Mouse (Mus musculus): ENCODE measurements around the gene Apip. TPM values are rescaled to one million over a fixed set of nuclear protein-coding genes. Genes with fewer than 3 reads are reported as not detected.

Gene Apip
- polyA plus RNA-seq, 1 experiment, result 24.4 TPM

GRCm38 (mm10) chr2:103119197-103119854, 45.9 kb downstream of the Apip start:
- Histone ChIP-seq H3K4me1 (ENCODE audit: control insufficient read depth, insufficient read depth, low read length) (no peaks in the 10 kb centered on the region), H3K4me3 (ENCODE audit: insufficient read depth, low read depth, low read length) (no peak overlapping the region), H3K27me3 (replicated peaks; ENCODE audit: control insufficient read depth, insufficient read depth, low read length) (no peaks in the 10 kb centered on the region), H3K36me3 (ENCODE audit: control insufficient read depth, insufficient read depth, low read length) (no peaks in the 10 kb centered on the region), H3K27ac (ENCODE audit: insufficient read depth, low read depth, low read length) (no peak overlapping the region)
- DNase-seq, result peak; percentile 68
- WGBS, result 58% methylated on average over 7 of the region's 7 CpGs
- no peak for TF ChIP-seq CTCF (conservative IDR thresholded peaks at IDR 0.05; ENCODE audit: insufficient read depth, insufficient read length, low read depth, low read length)
- TF ChIP-seq POLR2A (IDR thresholded peaks at IDR 0.05; ENCODE audit: low read depth, low read length), result no peak

GRCm38 (mm10) chr2:103129676-103130075, 56.2 kb downstream of the Apip start:
- Histone ChIP-seq H3K27ac (ENCODE audit: insufficient read depth, low read depth, low read length) (no peak overlapping the region), H3K36me3 (ENCODE audit: control insufficient read depth, insufficient read depth, low read length) (no peaks in the 10 kb centered on the region), H3K4me1 (ENCODE audit: control insufficient read depth, insufficient read depth, low read length) (no peaks in the 10 kb centered on the region), H3K4me3 (ENCODE audit: insufficient read depth, low read depth, low read length) (no peak overlapping the region), H3K27me3 (replicated peaks; ENCODE audit: control insufficient read depth, insufficient read depth, low read length) (no peaks in the 10 kb centered on the region)
- 90% methylated on average over 2 of the region's 2 CpGs for WGBS
- no peak for TF ChIP-seq POLR2A (IDR thresholded peaks at IDR 0.05; ENCODE audit: low read depth, low read length)
- DNase-seq, result no peak

DNA sequence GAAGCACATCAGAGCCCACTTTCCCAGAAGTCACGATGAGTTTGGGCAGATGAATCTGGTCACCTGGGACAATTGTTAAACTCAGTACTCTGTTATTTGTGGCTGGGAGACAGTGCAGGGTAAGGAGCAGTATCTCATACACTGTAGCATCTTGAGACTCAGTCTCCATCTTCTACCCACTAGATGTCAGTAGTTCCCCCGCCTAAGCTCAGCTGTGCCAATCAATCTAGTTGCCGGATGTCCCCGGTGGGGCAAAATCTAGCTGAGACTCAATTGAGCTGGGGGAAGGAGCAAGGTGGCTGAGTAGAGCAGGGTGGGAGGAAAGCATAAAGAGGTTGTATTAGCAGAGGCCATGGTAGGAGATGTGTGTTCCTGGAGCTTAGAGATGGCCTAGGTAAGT, 57.7 kb downstream of the Apip start:
- H3K4me3 ChIP-seq (ENCODE audit: insufficient read depth, low read depth, low read length), result no peak overlapping the region
- WGBS, result 33% methylated on average over 4 of the region's 4 CpGs
- TF ChIP-seq CTCF (conservative IDR thresholded peaks at IDR 0.05; ENCODE audit: insufficient read depth, insufficient read length, low read depth, low read length), result peak; percentile 54; the same call in 1 of the 2 replicates
- no peak for TF ChIP-seq POLR2A (IDR thresholded peaks at IDR 0.05; ENCODE audit: low read depth, low read length)
- no peaks in the 10 kb centered on the region for H3K27me3 ChIP-seq (replicated peaks; ENCODE audit: control insufficient read depth, insufficient read depth, low read length)
- H3K4me1 ChIP-seq (ENCODE audit: control insufficient read depth, insufficient read depth, low read length), result no peaks in the 10 kb centered on the region
- H3K27ac ChIP-seq (ENCODE audit: insufficient read depth, low read depth, low read length), result no peak overlapping the region
- no peaks in the 10 kb centered on the region for H3K36me3 ChIP-seq (ENCODE audit: control insufficient read depth, insufficient read depth, low read length)
- DNase-seq, result peak; percentile 21

- Histone ChIP-seq H3K36me3 (ENCODE audit: control insufficient read depth, insufficient read depth, low read length) (no peaks in the 10 kb centered on the region), H3K4me3 (ENCODE audit: insufficient read depth, low read depth, low read length) (no peak overlapping the region), H3K4me1 (ENCODE audit: control insufficient read depth, insufficient read depth, low read length) (peaks cover 6% of the 10 kb centered on the region; the same call in 1 of the 2 replicates), H3K27me3 (replicated peaks; ENCODE audit: control insufficient read depth, insufficient read depth, low read length) (no peaks in the 10 kb centered on the region), H3K27ac (ENCODE audit: insufficient read depth, low read depth, low read length) (peak overlapping the region; percentile 37)
- WGBS, result 30% methylated on average over 8 of the region's 8 CpGs
- TF ChIP-seq POLR2A (IDR thresholded peaks at IDR 0.05; ENCODE audit: low read depth, low read length) (no peak), CTCF (conservative IDR thresholded peaks at IDR 0.05; ENCODE audit: insufficient read depth, insufficient read length, low read depth, low read length) (peak; percentile 57)
- peak; percentile 62 for DNase-seq
These were observed 65.2 kb downstream of the Apip start for GRCm38 (mm10) chr2:103138529-103139265.

Other genes with a start within 250 kb of the Apip start
- gene Cd44, start 172.0 kb upstream of the Apip start, polyA plus RNA-seq (2012; rRNA removed), result 1.8 and 3.3 TPM in 2 replicates
- 27.9 and 37.2 TPM in 2 replicates for gene Pdhx, start 162 bp upstream of the Apip start, polyA plus RNA-seq (2012; rRNA removed)
- gene Ehf, start 229.6 kb downstream of the Apip start, polyA plus RNA-seq (2012; rRNA removed), result 22.3 and 28.8 TPM in 2 replicates

Data from kidney, adult 2 months (tissue).